Mouse (Mus musculus) left cerebral cortex, adult 9 months (tissue): ENCODE data around the gene Dazap1.

ENCODE experiments used
- DNase-seq, 2 experiments: peaks; one replicate each; pipeline ENCODE4 v3.0.0; 2022; ENCODE audit warnings: low spot score in 2 of 2

The Dazap1 gene

GRCm38 (mm10) chr10:80321670-80322581 is 60.6 kb downstream of the Dazap1 start:
- DNase-seq: no peak

GRCm38 (mm10) chr10:80322811-80323211 is 61.5 kb downstream of the Dazap1 start:
- DNase-seq: no peak

GRCm38 (mm10) chr10:80323261-80324119 is 62.2 kb downstream of the Dazap1 start:
- DNase-seq: no peak

GRCm38 (mm10) chr10:80324120-80325037 is 63.1 kb downstream of the Dazap1 start:
- no peak for DNase-seq

GRCm38 (mm10) chr10:80325045-80325444 is 63.8 kb downstream of the Dazap1 start:
- DNase-seq: no peak

- peak; percentile 96 to 98 for DNase-seq
Measured at GRCm38 (mm10) chr10:80329273-80330081, 68.2 kb downstream of the Dazap1 start, which contains the start of the genes Pcsk4 and Reep6. Gene Pcsk4, minus strand, starts transcription at chr10:80329498. Gene Reep6, plus strand, starts transcription at chr10:80329953.

- no peak for DNase-seq
Measured at GRCm38 (mm10) chr10:80330084-80330483, 68.8 kb downstream of the Dazap1 start.

- no peak for DNase-seq
Measured at GRCm38 (mm10) chr10:80330888-80331287, 69.6 kb downstream of the Dazap1 start.

GRCm38 (mm10) chr10:80331636-80332524 is 70.6 kb downstream of the Dazap1 start:
- no peak for DNase-seq

GRCm38 (mm10) chr10:80332525-80332989 is 71.3 kb downstream of the Dazap1 start:
- DNase-seq: no peak

GRCm38 (mm10) chr10:80336263-80336662 is 75.0 kb downstream of the Dazap1 start:
- no peak for DNase-seq
